20 mouse cellular contexts compared by ENCODE assay signal in the genomic region with DNA sequence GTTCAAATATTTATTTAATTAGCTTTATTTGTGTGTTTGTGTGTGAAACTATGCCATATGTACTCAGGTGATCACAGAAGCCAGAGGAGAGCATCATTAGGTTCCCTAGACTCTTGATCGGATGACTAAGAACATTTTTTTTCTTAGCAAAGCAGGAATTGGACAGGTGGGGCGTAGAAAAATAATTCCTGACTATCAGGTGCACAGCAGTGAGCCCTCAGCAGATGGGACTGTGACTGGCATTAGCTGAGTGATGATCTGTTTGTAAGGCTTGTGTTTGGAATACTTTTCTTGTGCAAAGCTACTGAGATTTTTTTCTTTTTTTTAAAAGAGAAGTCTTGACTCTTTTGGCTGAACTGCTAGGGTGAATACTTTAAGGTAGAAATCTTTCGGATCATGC.
"Had no signal": no experiment of that assay in that cellular context is flagged by ENCODE, and none has a peak within 500 bp of the region (broad histone marks: within the 10 kb centered on the region; RNA-seq: fewer than 3 reads in every experiment).

No protein-coding gene starts in this region.

- DNase-seq: cerebellum, postnatal 14 days; embryo, embryonic 11 days; forebrain, postnatal 0 days; gastrocnemius, adult 2 months; gastrocnemius, postnatal 10 days; gastrocnemius, postnatal 14 days; gastrocnemius, postnatal 25 days; gastrocnemius, postnatal 36 days; heart, adult 18-20 months; heart, adult 2 months had no signal

- H3K4me1 ChIP-seq: embryonic facial prominence, embryonic 10.5 days; embryonic facial prominence, embryonic 12.5 days; embryonic facial prominence, embryonic 13.5 days; embryonic facial prominence, embryonic 15.5 days; forebrain, embryonic 10.5 days; forebrain, embryonic 12.5 days; forebrain, embryonic 13.5 days; forebrain, embryonic 15.5 days; heart, embryonic 10.5 days had no signal

- H3K27me3 ChIP-seq: embryonic facial prominence, embryonic 12.5 days; embryonic facial prominence, embryonic 13.5 days; embryonic facial prominence, embryonic 15.5 days; forebrain, embryonic 12.5 days; forebrain, embryonic 13.5 days; forebrain, embryonic 15.5 days had no signal

- H3K27ac ChIP-seq: embryonic facial prominence, embryonic 10.5 days; embryonic facial prominence, embryonic 12.5 days; embryonic facial prominence, embryonic 13.5 days; embryonic facial prominence, embryonic 15.5 days; forebrain, embryonic 10.5 days; forebrain, embryonic 12.5 days; forebrain, embryonic 13.5 days; forebrain, embryonic 15.5 days; gastrocnemius, adult 2 months; heart, adult 2 months; heart, embryonic 10.5 days had no signal

- H3K4me3 ChIP-seq: embryonic facial prominence, embryonic 10.5 days; embryonic facial prominence, embryonic 12.5 days; embryonic facial prominence, embryonic 13.5 days; embryonic facial prominence, embryonic 15.5 days; erythroblast, embryonic 14.5 days; forebrain, embryonic 10.5 days; forebrain, embryonic 12.5 days; forebrain, embryonic 13.5 days; forebrain, embryonic 15.5 days; gastrocnemius, adult 2 months; heart, adult 2 months; heart, embryonic 10.5 days had no signal
